Mouse (Mus musculus): ENCODE measurements around the gene Neto2. TPM values are rescaled to one million over a fixed set of nuclear protein-coding genes. Genes with fewer than 3 reads are reported as not detected.
A peak's percentile ranks its signal among the peaks of the same experiment; 100 is the strongest.

The Neto2 gene
- 17.9 TPM for polyA plus RNA-seq (2021)

DNA sequence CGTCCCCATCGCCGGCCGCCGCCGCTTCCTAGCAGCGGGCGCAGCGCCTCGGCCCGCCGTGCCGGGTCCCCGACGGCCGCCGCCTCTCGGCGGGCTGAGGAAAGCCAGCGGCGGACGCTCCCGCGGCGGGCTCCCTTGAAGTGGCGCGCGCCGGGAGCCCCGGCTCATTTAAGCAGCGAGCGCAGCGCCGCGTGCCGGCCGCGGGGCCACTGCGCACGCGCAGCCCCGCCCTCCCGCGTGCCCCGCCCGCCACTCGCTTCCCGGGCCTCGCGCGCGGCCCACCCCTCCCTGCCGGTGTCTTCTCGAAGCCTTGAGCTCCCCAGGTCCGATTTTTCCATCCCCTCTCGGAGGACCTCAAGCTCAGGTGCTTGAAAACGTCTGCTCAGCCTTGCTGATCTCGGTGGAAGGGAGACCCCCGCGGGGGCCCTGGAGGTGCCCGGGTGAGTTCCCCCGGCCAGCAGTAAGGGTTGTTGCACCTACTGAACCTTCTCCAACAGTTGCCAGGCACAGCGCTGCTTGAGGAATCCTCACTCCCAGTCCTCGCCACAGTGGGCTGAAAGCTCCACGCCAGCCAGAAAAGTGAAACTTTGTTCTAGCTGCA is at the start of gene Neto2:
Gene Neto2 (minus strand): TSS at position 174 of the 601 bp plus-strand sequence.
- ATAC-seq (peak; percentile 90), DNase-seq (ENCODE audit: low read depth, low spot score) (no peak)
- no peak for TF ChIP-seq CTCF (IDR thresholded peaks at IDR 0.05)
- ChIA-PET CTCF (interaction anchor here (1.0 to 4.6 kb wide), 8 partner anchors 9 to 897 kb away, joined by 3 to 66 read pairs (median 4); no protein-coding TSS in a partner anchor), POLR2A (interaction anchor here (1.1 kb wide), 1 partner anchor 9 kb away, joined by 6 read pairs; no protein-coding TSS in a partner anchor)
- peaks cover 6% of the 10 kb centered on the region for H3K27me3 ChIP-seq
- in situ Hi-C loops (cut with MboI; ENCODE audit: low pct_unique_long_range_greater_than_20kb): loop anchor here (5.0 to 10.0 kb wide), 2 partner anchors 774 to 831 kb away; no protein-coding TSS in a partner anchor

DNA sequence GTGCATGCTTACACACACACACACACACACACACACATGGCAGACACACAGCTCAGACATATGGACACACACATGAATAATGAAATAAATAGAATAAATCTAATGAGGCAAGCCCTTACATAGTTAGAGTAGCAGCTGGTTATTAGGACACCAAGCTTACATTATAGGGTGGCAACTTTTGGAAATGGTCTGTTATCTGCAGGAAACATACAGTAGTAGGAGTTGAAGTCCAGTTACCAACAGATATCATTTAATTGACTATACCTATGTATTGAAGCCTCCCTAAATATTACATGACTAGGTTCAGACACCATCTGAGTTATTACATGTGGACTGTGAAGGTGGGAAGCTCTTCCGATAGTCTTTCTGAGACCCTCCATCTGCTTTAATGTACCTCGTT is 44.3 kb upstream of the Neto2 start:
- H3K27me3 ChIP-seq: no peaks in the 10 kb centered on the region
- DNase-seq (ENCODE audit: low read depth, low spot score) (no peak), ATAC-seq (no peak)
- ChIA-PET POLR2A (no interaction called here), CTCF (no interaction called here)
- TF ChIP-seq CTCF (IDR thresholded peaks at IDR 0.05): no peak
- in situ Hi-C loops (cut with MboI; ENCODE audit: low pct_unique_long_range_greater_than_20kb): no loop called here

DNA sequence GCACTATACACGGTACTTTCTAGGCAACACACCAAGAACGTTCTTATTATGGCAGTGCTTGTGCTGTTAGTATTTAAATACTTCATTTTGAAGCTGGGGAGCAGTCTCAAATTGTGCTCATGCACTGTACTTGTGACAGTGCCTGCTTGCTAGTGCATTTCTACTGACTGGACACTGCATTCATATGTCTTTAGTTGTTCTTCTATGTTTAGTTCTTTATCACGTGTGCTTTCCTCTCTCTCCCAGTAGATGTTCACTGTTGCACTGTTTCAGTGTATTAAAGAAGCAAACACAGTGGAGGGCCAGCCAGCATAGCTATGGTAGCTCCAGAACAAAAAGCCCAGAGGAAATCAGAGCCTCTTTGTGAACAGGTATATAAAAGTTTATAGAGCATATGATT is 29.8 kb upstream of the Neto2 start:
- no peak for DNase-seq (ENCODE audit: low read depth, low spot score)
- CTCF ChIA-PET: interaction anchor here (2.2 kb wide), 1 partner anchor 13 kb away, joined by 7 read pairs; no protein-coding TSS in a partner anchor
- H3K27me3 ChIP-seq: no peaks in the 10 kb centered on the region
- in situ Hi-C loops (cut with MboI; ENCODE audit: low pct_unique_long_range_greater_than_20kb): no loop called here
- TF ChIP-seq CTCF (IDR thresholded peaks at IDR 0.05): no peak
- POLR2A ChIA-PET: no interaction called here
- ATAC-seq: no peak

DNA sequence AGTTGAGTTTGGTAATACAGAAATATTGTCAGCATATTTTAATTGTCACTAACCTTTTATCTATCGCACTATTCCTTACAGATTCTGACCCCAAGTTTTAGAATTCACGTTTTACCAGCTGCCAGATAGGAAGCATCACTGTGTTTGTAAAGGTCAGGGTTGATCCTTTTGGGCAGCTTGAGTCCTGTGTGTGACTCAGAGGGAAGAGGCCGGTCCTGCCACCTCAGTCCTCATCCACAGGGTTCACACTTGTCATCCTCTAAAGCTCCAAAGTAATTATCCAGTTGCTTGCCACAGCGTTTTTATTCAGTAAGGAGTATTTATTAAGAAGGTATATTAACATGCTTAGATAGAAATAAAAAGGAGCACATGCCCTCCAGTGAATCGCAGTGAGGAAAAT is 16.5 kb upstream of the Neto2 start:
- POLR2A ChIA-PET: interaction anchor here (0.8 kb wide), 1 partner anchor 868 kb away, joined by 4 read pairs; no protein-coding TSS in a partner anchor
- CTCF ChIA-PET: interaction anchor here (1.2 to 1.9 kb wide), 2 partner anchors 11 to 14 kb away, joined by 4 to 7 read pairs; no protein-coding TSS in a partner anchor
- no peak for TF ChIP-seq CTCF (IDR thresholded peaks at IDR 0.05)
- no peaks in the 10 kb centered on the region for H3K27me3 ChIP-seq
- in situ Hi-C loops (cut with MboI; ENCODE audit: low pct_unique_long_range_greater_than_20kb): no loop called here
- no peak for DNase-seq (ENCODE audit: low read depth, low spot score)
- ATAC-seq: no peak

DNA sequence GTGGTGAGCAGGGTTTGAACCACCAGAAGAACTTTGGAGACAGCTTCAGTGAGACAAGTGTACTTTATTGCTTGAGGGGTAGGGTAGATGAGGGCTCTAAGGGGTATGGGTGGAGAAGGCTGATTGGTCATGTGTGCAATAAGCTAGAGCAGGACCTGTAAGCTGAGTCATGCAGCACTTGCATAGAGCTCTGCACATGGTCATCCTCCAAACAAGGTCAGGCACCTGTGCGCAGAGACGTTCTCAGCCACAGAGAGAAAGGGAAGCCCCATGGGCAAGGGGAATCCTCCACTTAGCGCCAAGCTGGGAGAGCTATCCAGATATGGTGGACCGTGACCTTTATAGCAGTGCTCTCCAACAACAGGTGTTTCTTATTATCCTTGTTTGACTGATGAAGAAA is 16.0 kb upstream of the Neto2 start:
- ChIA-PET CTCF (interaction anchor here (1.2 to 1.9 kb wide), 2 partner anchors 11 to 15 kb away, joined by 4 to 7 read pairs; no protein-coding TSS in a partner anchor), POLR2A (no interaction called here)
- DNase-seq (ENCODE audit: low read depth, low spot score): no peak
- no peak for ATAC-seq
- TF ChIP-seq CTCF (IDR thresholded peaks at IDR 0.05): no peak
- no peaks in the 10 kb centered on the region for H3K27me3 ChIP-seq
- in situ Hi-C loops (cut with MboI; ENCODE audit: low pct_unique_long_range_greater_than_20kb): no loop called here

DNA sequence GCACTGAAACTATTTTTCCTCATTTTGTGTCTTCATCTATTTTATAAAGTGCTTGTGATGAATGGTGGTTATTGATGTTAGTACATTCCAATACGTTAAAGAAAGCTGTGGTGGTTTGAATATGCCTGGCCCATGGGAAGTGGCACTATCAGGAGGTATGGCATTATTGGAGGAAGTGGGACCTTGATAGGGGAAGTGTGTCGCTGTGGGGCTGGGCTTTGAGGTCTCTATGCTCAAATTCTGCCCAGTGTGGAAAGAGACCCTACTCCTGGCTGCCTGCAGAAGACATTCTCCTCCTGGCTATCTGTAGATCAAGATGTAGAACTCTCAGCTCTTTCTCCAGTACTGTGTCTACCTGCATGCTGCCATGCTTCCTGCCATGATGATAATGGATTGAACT is 6.3 kb upstream of the Neto2 start:
- CTCF ChIA-PET: interaction anchor here (0.8 kb wide), 1 partner anchor 8 kb away, joined by 3 read pairs; no protein-coding TSS in a partner anchor
- H3K27me3 ChIP-seq: peaks cover 3% of the 10 kb centered on the region
- in situ Hi-C loops (cut with MboI; ENCODE audit: low pct_unique_long_range_greater_than_20kb): loop anchor here (10.0 kb wide), 1 partner anchor 768 kb away; no protein-coding TSS in a partner anchor
- no peak for TF ChIP-seq CTCF (IDR thresholded peaks at IDR 0.05)
- DNase-seq (ENCODE audit: low read depth, low spot score) (no peak), ATAC-seq (no peak)
- POLR2A ChIA-PET: no interaction called here

DNA sequence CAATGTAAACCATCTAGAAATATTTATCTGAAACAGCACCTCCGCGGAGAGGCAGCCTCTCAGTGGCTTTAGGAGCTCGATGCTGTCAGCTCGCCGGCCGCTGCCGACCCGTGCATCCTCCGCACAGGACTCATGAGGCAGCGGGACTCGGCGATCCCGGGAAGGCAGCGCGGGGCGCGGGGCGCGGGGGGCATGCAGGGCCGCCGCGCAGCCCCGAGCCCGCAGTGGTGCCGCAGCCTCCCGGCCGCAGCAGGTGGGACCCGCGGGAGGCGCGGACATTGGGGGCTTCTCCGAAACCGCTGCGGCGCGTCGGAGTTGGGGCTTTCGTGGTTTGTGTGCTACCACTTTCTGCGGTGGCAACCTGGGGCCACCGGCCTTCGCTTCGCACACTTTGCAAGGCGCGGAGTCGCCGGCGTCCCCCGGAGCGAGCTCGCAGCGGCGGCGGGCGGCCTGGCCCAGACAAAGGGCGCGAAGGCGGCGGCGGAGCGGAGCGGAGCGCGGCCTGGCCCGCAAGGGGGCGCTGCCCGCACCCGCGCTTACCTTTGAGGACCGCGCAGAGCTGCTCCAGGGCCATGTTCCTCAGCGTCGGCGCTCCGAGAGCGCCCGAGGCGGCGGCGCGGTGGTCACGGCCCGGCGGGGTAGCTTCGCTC is 498 bp downstream of the Neto2 start:
- in situ Hi-C loops (cut with MboI; ENCODE audit: low pct_unique_long_range_greater_than_20kb): loop anchor here (5.0 to 10.0 kb wide), 2 partner anchors 775 to 832 kb away; no protein-coding TSS in a partner anchor
- DNase-seq (ENCODE audit: low read depth, low spot score) (peak; percentile 13), ATAC-seq (peak; percentile 93)
- peak; percentile 99 for TF ChIP-seq CTCF (IDR thresholded peaks at IDR 0.05)
- ChIA-PET CTCF (interaction anchor here (0.9 to 4.6 kb wide), 10 partner anchors 9 to 1209 kb away, joined by 3 to 66 read pairs (median 4); no protein-coding TSS in a partner anchor), POLR2A (interaction anchor here (1.1 kb wide), 1 partner anchor 9 kb away, joined by 6 read pairs; no protein-coding TSS in a partner anchor)
- H3K27me3 ChIP-seq: peaks cover 6% of the 10 kb centered on the region

DNA sequence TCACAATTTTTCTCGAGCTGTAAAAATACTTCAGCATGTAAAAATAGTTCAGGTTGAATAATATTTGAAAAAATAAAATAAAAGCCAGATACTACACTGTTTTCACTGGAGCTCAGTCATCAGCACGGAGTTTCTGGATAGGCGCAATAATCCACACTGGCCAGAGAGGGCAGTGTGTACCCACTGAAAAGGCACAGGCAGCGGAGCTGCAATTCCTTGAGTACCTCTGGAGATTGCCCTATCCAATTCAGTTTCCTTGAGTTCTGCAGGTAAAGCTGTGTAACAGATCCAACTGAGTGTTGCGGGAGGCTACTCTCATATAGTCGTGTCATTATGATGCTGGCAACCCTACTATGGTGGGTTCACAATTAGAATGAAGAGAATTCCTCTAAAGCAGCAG is 1.7 kb downstream of the Neto2 start:
- in situ Hi-C loops (cut with MboI; ENCODE audit: low pct_unique_long_range_greater_than_20kb): loop anchor here (5.0 to 10.0 kb wide), 2 partner anchors 888 to 1216 kb away; no protein-coding TSS in a partner anchor
- ChIA-PET CTCF (interaction anchor here (0.6 to 4.6 kb wide), 28 partner anchors 8 to 1204 kb away, joined by 3 to 66 read pairs (median 3); no protein-coding TSS in a partner anchor), POLR2A (no interaction called here)
- peak; percentile 98 for TF ChIP-seq CTCF (IDR thresholded peaks at IDR 0.05)
- peaks cover 4% of the 10 kb centered on the region for H3K27me3 ChIP-seq
- DNase-seq (ENCODE audit: low read depth, low spot score) (peak; percentile 22), ATAC-seq (peak; percentile 27)

DNA sequence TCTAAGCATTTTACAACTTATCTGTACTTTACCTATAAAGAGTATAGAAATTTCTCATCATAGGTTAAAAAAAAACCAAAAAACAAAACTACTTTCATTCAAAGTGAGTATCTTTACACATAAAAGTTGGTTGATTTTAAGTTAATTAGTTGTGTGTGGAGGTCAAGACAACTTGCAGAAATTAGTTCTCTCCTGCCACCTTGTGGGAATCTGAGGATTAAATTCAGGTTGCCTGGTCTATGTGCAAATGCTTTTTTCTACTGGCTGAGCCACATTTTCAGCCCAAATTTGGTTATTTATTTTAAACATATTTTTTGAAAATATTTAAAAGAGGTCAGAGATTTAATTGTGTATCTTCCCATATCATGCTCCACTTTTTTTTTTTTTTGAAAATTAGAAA is 35.6 kb downstream of the Neto2 start:
- ATAC-seq (no peak), DNase-seq (ENCODE audit: low read depth, low spot score) (no peak)
- TF ChIP-seq CTCF (IDR thresholded peaks at IDR 0.05): peak; percentile 65
- ChIA-PET CTCF (interaction anchor here (1.5 kb wide), 1 partner anchor 27 kb away, joined by 4 read pairs; no protein-coding TSS in a partner anchor), POLR2A (no interaction called here)
- no peaks in the 10 kb centered on the region for H3K27me3 ChIP-seq
- in situ Hi-C loops (cut with MboI; ENCODE audit: low pct_unique_long_range_greater_than_20kb): loop anchor here (5.0 kb wide), 2 partner anchors 63 to 208 kb away; no protein-coding TSS in a partner anchor

DNA sequence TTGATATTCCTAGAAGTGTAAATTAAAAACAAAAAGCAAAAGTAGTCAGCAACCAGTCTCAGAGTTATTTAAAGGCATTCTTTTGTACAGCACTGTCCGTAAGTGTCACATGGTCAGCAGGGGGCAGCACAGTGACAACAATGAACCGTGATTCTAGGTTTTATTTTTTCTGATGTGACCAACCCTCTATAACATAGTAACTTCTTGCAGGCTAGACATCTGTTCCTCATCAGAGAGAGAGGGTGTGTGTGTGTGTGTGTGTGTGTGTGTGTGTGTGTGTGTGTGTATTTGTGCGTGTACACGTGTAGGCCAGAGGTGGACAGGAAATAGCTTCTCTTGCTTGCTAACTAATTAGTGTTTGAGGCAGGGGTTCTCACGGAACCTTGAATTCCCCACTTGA is 38.7 kb downstream of the Neto2 start:
- in situ Hi-C loops (cut with MboI; ENCODE audit: low pct_unique_long_range_greater_than_20kb): no loop called here
- no peak for ATAC-seq
- CTCF ChIA-PET: interaction anchor here (0.7 to 2.6 kb wide), 11 partner anchors 11 to 923 kb away, joined by 3 to 9 read pairs (median 4); no protein-coding TSS in a partner anchor
- POLR2A ChIA-PET: no interaction called here
- no peaks in the 10 kb centered on the region for H3K27me3 ChIP-seq
- TF ChIP-seq CTCF (IDR thresholded peaks at IDR 0.05): peak; percentile 73
- peak; percentile 3 for DNase-seq (ENCODE audit: low read depth, low spot score)
